ENCODE assay signal across 22 mouse cellular contexts in the genomic region with DNA sequence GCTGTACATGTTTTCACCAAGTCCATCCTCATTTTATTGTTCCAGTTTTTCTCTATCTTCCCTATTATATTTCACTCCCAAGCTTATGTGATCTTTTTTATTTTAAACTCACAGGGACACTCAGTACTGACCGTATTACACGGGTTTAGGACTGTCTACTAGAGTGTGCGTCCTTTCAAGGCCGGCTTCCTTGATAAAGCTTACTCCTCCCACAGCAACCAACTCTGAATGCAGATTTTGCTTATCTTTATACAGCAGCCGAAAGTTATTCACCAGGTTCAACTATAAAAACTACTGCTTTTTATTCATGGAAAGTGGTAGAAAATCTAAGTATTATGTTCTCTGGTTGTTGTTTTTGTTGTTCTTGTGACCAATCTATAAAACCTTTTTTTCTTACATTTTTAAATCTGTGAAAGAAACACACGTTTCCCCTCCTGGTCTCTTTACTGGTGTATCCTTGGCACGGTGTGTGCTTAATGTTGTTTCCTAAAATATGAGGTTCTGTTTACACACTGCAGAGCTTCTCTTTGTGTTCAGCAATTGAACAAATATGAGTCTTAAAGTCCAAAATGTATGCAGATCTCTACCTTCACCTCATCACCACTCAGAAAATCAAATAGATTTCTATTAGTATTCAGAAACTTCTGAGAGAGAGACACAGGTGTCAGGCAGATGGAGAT.
DNase-seq lines count a peak whose midpoint lies in the region; ATAC-seq and TF ChIP-seq lines count a peak whose summit lies in the region.
"Had no signal": no experiment of that assay in that cellular context is flagged by ENCODE, and none has a peak within 500 bp of the region (broad histone marks: within the 10 kb centered on the region; RNA-seq: fewer than 3 reads in every experiment).

No protein-coding gene starts in this region.

- no peak for TF ChIP-seq CTCF in stomach, postnatal 0 days (IDR thresholded peaks at IDR 0.05; ENCODE audit: low read depth)
- no peak for TF ChIP-seq CTCF in liver, postnatal 0 days (IDR thresholded peaks at IDR 0.05; ENCODE audit: low read depth)

- ATAC-seq in stomach, embryonic 15.5 days (ENCODE audit: insufficient read depth, low FRiP score, low read depth), result peak; percentile 73; the same call in 1 of the 2 replicates
- ATAC-seq in stomach, postnatal 0 days (ENCODE audit: low FRiP score, low TSS enrichment), result no peak
- ATAC-seq in liver, embryonic 13.5 days (ENCODE audit: low read depth), result peak; percentile 98
- peak; percentile 92 for ATAC-seq in liver, postnatal 0 days
- ATAC-seq: CD4-positive, CD25-positive, alpha-beta regulatory T cell, adult 4 months; forebrain, embryonic 15.5 days; hindbrain, postnatal 0 days had no signal

- H3K4me3 ChIP-seq in stomach, embryonic 15.5 days (replicated peaks), result no peak overlapping the region
- H3K4me3 ChIP-seq in stomach, postnatal 0 days (ENCODE audit: low read depth, low read length), result no peak overlapping the region
- H3K4me3 ChIP-seq in liver, embryonic 13.5 days (replicated peaks), result no peak overlapping the region
- H3K4me3 ChIP-seq in liver, postnatal 0 days (ENCODE audit: low read depth, low read length), result no peak overlapping the region
- H3K4me3 ChIP-seq: embryonic facial prominence, embryonic 12.5 days; forebrain, embryonic 15.5 days; heart, embryonic 13.5 days; hindbrain, embryonic 12.5 days had no signal

- whole genome bisulfite sequencing in stomach, embryonic 15.5 days, result 72% methylated on average over 7 of the region's 7 CpGs
- WGBS in stomach, postnatal 0 days, result 59% methylated on average over 7 of the region's 7 CpGs
- WGBS in liver, embryonic 13.5 days (ENCODE audit: insufficient replicate concordance), result 23% methylated on average over 7 of the region's 7 CpGs
- 44% methylated on average over 7 of the region's 7 CpGs for WGBS in liver, postnatal 0 days (ENCODE audit: insufficient replicate concordance)

- H3K27ac ChIP-seq in stomach, embryonic 15.5 days, result no peak overlapping the region
- no peak overlapping the region for H3K27ac ChIP-seq in stomach, postnatal 0 days (replicated peaks)
- no peak overlapping the region for H3K27ac ChIP-seq in liver, embryonic 13.5 days
- no peak overlapping the region for H3K27ac ChIP-seq in liver, postnatal 0 days (ENCODE audit: low read depth)
- H3K27ac ChIP-seq: embryonic facial prominence, embryonic 12.5 days; forebrain, embryonic 15.5 days; heart, embryonic 13.5 days; hindbrain, embryonic 12.5 days; hindbrain, postnatal 0 days had no signal

- TF ChIP-seq EP300 in stomach, postnatal 0 days (optimal IDR thresholded peaks at IDR 0.05), result no peak
- TF ChIP-seq EP300 in liver, postnatal 0 days (IDR thresholded peaks at IDR 0.05; ENCODE audit: low read depth), result peak; percentile 77

- no peak overlapping the region for H3K4me2 ChIP-seq in stomach, embryonic 15.5 days
- H3K4me2 ChIP-seq in stomach, postnatal 0 days (replicated peaks; ENCODE audit: low read depth), result no peak overlapping the region
- peak overlapping the region; percentile 10 for H3K4me2 ChIP-seq in liver, embryonic 13.5 days
- H3K4me2 ChIP-seq in liver, postnatal 0 days (ENCODE audit: low read depth, low read length), result no peak overlapping the region
- H3K4me2 ChIP-seq: embryonic facial prominence, embryonic 12.5 days; forebrain, embryonic 15.5 days; heart, embryonic 13.5 days; hindbrain, embryonic 12.5 days had no signal

- H3K27me3 ChIP-seq in stomach, embryonic 15.5 days (replicated peaks), result no peaks in the 10 kb centered on the region
- no peaks in the 10 kb centered on the region for H3K27me3 ChIP-seq in stomach, postnatal 0 days (ENCODE audit: control insufficient read depth, insufficient read depth, low read length)
- no peaks in the 10 kb centered on the region for H3K27me3 ChIP-seq in liver, embryonic 13.5 days
- H3K27me3 ChIP-seq in liver, postnatal 0 days (ENCODE audit: insufficient read depth, low read length), result no peaks in the 10 kb centered on the region
- H3K27me3 ChIP-seq: embryonic facial prominence, embryonic 12.5 days; forebrain, embryonic 15.5 days; heart, embryonic 13.5 days; hindbrain, embryonic 12.5 days had no signal

- no peak for DNase-seq in stomach, postnatal 0 days (ENCODE audit: low spot score)
- DNase-seq in c-Kit-positive CD71-positive TER-119-positive erythroid progenitor cells, embryonic 14.5 days (ENCODE audit: low spot score), result peak; percentile 57
- DNase-seq in liver, embryonic 13.5 days, result peak; percentile 11
- DNase-seq in liver, postnatal 0 days, result no peak
- DNase-seq in urinary bladder, postnatal 36 days (ENCODE audit: low spot score in 2 of 2), result no peak
- DNase-seq in lung, postnatal 25 days (ENCODE audit: low spot score), result no peak
- DNase-seq in heart, adult 11 months, result no peak
- DNase-seq: adrenal gland, adult 2 months; adrenal gland, postnatal 25 days; B cell, adult 2 months; cerebellum, adult 18-20 months; cerebellum, postnatal 10 days; embryo, embryonic 11 days; gastrocnemius, postnatal 14 days; heart, postnatal 4 days had no signal

- H3K4me1 ChIP-seq in stomach, embryonic 15.5 days, result no peaks in the 10 kb centered on the region
- no peaks in the 10 kb centered on the region for H3K4me1 ChIP-seq in stomach, postnatal 0 days (replicated peaks; ENCODE audit: control insufficient read depth, insufficient read depth)
- peaks cover 11% of the 10 kb centered on the region for H3K4me1 ChIP-seq in liver, embryonic 13.5 days (replicated peaks)
- H3K4me1 ChIP-seq in liver, postnatal 0 days (ENCODE audit: insufficient read depth), result no peaks in the 10 kb centered on the region
- H3K4me1 ChIP-seq: embryonic facial prominence, embryonic 12.5 days; forebrain, embryonic 15.5 days; heart, embryonic 13.5 days; hindbrain, embryonic 12.5 days had no signal

- no peaks in the 10 kb centered on the region for H3K9me3 ChIP-seq in stomach, embryonic 15.5 days
- no peaks in the 10 kb centered on the region for H3K9me3 ChIP-seq in stomach, postnatal 0 days (ENCODE audit: control insufficient read depth, low read length)
- no peaks in the 10 kb centered on the region for H3K9me3 ChIP-seq in liver, embryonic 13.5 days (replicated peaks)
- no peaks in the 10 kb centered on the region for H3K9me3 ChIP-seq in liver, postnatal 0 days (ENCODE audit: low read length)
- H3K9me3 ChIP-seq: embryonic facial prominence, embryonic 12.5 days; forebrain, embryonic 15.5 days; heart, embryonic 13.5 days; hindbrain, embryonic 12.5 days had no signal

- H3K36me3 ChIP-seq in stomach, embryonic 15.5 days, result no peaks in the 10 kb centered on the region
- no peaks in the 10 kb centered on the region for H3K36me3 ChIP-seq in stomach, postnatal 0 days (ENCODE audit: control insufficient read depth, insufficient read depth, low read length)
- H3K36me3 ChIP-seq in liver, embryonic 13.5 days, result no peaks in the 10 kb centered on the region
- H3K36me3 ChIP-seq in liver, postnatal 0 days (replicated peaks; ENCODE audit: insufficient read depth, low read length), result no peaks in the 10 kb centered on the region
- H3K36me3 ChIP-seq: embryonic facial prominence, embryonic 12.5 days; forebrain, embryonic 15.5 days; heart, embryonic 13.5 days; hindbrain, embryonic 12.5 days had no signal

- no peak overlapping the region for H3K9ac ChIP-seq in stomach, embryonic 15.5 days
- H3K9ac ChIP-seq in stomach, postnatal 0 days (ENCODE audit: low read length), result no peak overlapping the region
- no peak overlapping the region for H3K9ac ChIP-seq in liver, embryonic 13.5 days
- H3K9ac ChIP-seq in liver, postnatal 0 days (replicated peaks), result no peak overlapping the region
- H3K9ac ChIP-seq: embryonic facial prominence, embryonic 12.5 days; forebrain, embryonic 15.5 days; heart, embryonic 13.5 days; hindbrain, embryonic 12.5 days had no signal

Comparison
In these comparisons a context has a peak if more than half of its experiments do, and no peak if none do; other contexts are left out.
1. DNase-seq: peak in c-Kit-positive CD71-positive TER-119-positive erythroid progenitor cells, embryonic 14.5 days (single experiment) and liver, embryonic 13.5 days (single experiment); none in stomach, postnatal 0 days (single experiment), liver, postnatal 0 days (single experiment), urinary bladder, postnatal 36 days (0 of 2), lung, postnatal 25 days (single experiment) and heart, adult 11 months (single experiment).